Mouse (Mus musculus): ENCODE results near the gene Gfod2. TPM values are rescaled to one million over a fixed set of nuclear protein-coding genes. Genes with fewer than 3 reads are reported as not detected.

The Gfod2 gene
- polyA plus RNA-seq, 1 experiment from 2014 or later, result 10.9 TPM

GRCm38 (mm10) chr8:105757796-105758276 is 628 bp downstream of the Gfod2 start:
- peaks cover 11% of the 10 kb centered on the region for H3K4me1 ChIP-seq (replicated peaks)
- peak overlapping the region; percentile 93 for H3K9ac ChIP-seq
- WGBS, result 3% methylated on average over 12 of the region's 12 CpGs
- H3K4me3 ChIP-seq, result peak overlapping the region; percentile 99
- ATAC-seq (ENCODE audit: insufficient number of reproducible peaks, low FRiP score), result peak; percentile 19
- peak overlapping the region; percentile 78; the same call in 1 of the 2 replicates for H3K27ac ChIP-seq (ENCODE audit: poor library complexity, severe bottlenecking)
- no peaks in the 10 kb centered on the region for H3K36me3 ChIP-seq
- no peaks in the 10 kb centered on the region for H3K27me3 ChIP-seq (replicated peaks)
- H3K9me3 ChIP-seq (replicated peaks), result no peaks in the 10 kb centered on the region
- peak overlapping the region; percentile 79 for H3K4me2 ChIP-seq

GRCm38 (mm10) chr8:105754688-105755087 is 3.8 kb downstream of the Gfod2 start:
- no peaks in the 10 kb centered on the region for H3K9me3 ChIP-seq (replicated peaks)
- H3K27ac ChIP-seq (ENCODE audit: poor library complexity, severe bottlenecking), result no peak overlapping the region
- no peaks in the 10 kb centered on the region for H3K27me3 ChIP-seq (replicated peaks)
- H3K4me1 ChIP-seq (replicated peaks), result peaks cover 26% of the 10 kb centered on the region
- no peak overlapping the region for H3K4me2 ChIP-seq
- no peak overlapping the region for H3K9ac ChIP-seq
- ATAC-seq (ENCODE audit: insufficient number of reproducible peaks, low FRiP score), result no peak
- 61% methylated on average over 2 of the region's 2 CpGs for WGBS
- no peak overlapping the region for H3K4me3 ChIP-seq
- H3K36me3 ChIP-seq, result no peaks in the 10 kb centered on the region

- Histone ChIP-seq H3K4me3 (no peak overlapping the region), H3K36me3 (no peaks in the 10 kb centered on the region), H3K4me2 (no peak overlapping the region), H3K27me3 (replicated peaks) (no peaks in the 10 kb centered on the region), H3K9ac (no peak overlapping the region), H3K9me3 (replicated peaks) (no peaks in the 10 kb centered on the region), H3K4me1 (replicated peaks) (peaks cover 28% of the 10 kb centered on the region), H3K27ac (ENCODE audit: poor library complexity, severe bottlenecking) (no peak overlapping the region)
- ATAC-seq (ENCODE audit: insufficient number of reproducible peaks, low FRiP score), result no peak
- 71% methylated on average over 2 of the region's 2 CpGs for WGBS
Measured at GRCm38 (mm10) chr8:105753916-105754315, 4.5 kb downstream of the Gfod2 start.

- Histone ChIP-seq H3K9me3 (replicated peaks) (no peaks in the 10 kb centered on the region), H3K4me2 (peak overlapping the region; percentile 54), H3K27ac (ENCODE audit: poor library complexity, severe bottlenecking) (peak overlapping the region; percentile 63), H3K9ac (0 out of 2 replicates have a peak overlapping the region, but pooled peaks have one; percentile 2), H3K36me3 (0 out of 2 replicates have a peak, but pooled peaks cover 3% of the 10 kb centered on the region), H3K4me1 (replicated peaks) (peaks cover 29% of the 10 kb centered on the region), H3K27me3 (replicated peaks) (no peaks in the 10 kb centered on the region), H3K4me3 (peak overlapping the region; percentile 17; the same call in 1 of the 2 replicates)
- 6% methylated on average over 11 of the region's 11 CpGs for WGBS
- ATAC-seq (ENCODE audit: insufficient number of reproducible peaks, low FRiP score), result peak; percentile 69
Measured at GRCm38 (mm10) chr8:105750606-105751005, 7.9 kb downstream of the Gfod2 start.

GRCm38 (mm10) chr8:105743301-105743700 is 15.2 kb downstream of the Gfod2 start:
- no peaks in the 10 kb centered on the region for H3K27me3 ChIP-seq (replicated peaks)
- 0 out of 2 replicates have a peak, but pooled peaks cover 3% of the 10 kb centered on the region for H3K36me3 ChIP-seq
- H3K27ac ChIP-seq (ENCODE audit: poor library complexity, severe bottlenecking), result no peak overlapping the region
- no peak overlapping the region for H3K9ac ChIP-seq
- WGBS, result 74% methylated on average over 4 of the region's 4 CpGs
- no peaks in the 10 kb centered on the region for H3K9me3 ChIP-seq (replicated peaks)
- no peak overlapping the region for H3K4me3 ChIP-seq
- peaks cover 18% of the 10 kb centered on the region for H3K4me1 ChIP-seq (replicated peaks)
- H3K4me2 ChIP-seq, result no peak overlapping the region
- ATAC-seq (ENCODE audit: insufficient number of reproducible peaks, low FRiP score), result no peak

GRCm38 (mm10) chr8:105739216-105739615 is 19.2 kb downstream of the Gfod2 start:
- 85% methylated on average over 5 of the region's 5 CpGs for WGBS
- no peaks in the 10 kb centered on the region for H3K9me3 ChIP-seq (replicated peaks)
- no peak overlapping the region for H3K4me3 ChIP-seq
- H3K36me3 ChIP-seq, result no peaks in the 10 kb centered on the region
- H3K27me3 ChIP-seq (replicated peaks), result no peaks in the 10 kb centered on the region
- H3K4me2 ChIP-seq, result no peak overlapping the region
- no peak overlapping the region for H3K27ac ChIP-seq (ENCODE audit: poor library complexity, severe bottlenecking)
- no peak overlapping the region for H3K9ac ChIP-seq
- H3K4me1 ChIP-seq (replicated peaks), result 0 out of 2 replicates have a peak, but pooled peaks cover 8% of the 10 kb centered on the region
- no peak for ATAC-seq (ENCODE audit: insufficient number of reproducible peaks, low FRiP score)

GRCm38 (mm10) chr8:105732186-105732585 is 26.3 kb downstream of the Gfod2 start:
- Histone ChIP-seq H3K4me2 (no peak overlapping the region), H3K9ac (no peak overlapping the region), H3K36me3 (peaks cover 11% of the 10 kb centered on the region), H3K9me3 (replicated peaks) (no peaks in the 10 kb centered on the region), H3K4me3 (no peak overlapping the region), H3K27ac (ENCODE audit: poor library complexity, severe bottlenecking) (no peak overlapping the region), H3K4me1 (replicated peaks) (peaks cover 7% of the 10 kb centered on the region; the same call in 1 of the 2 replicates), H3K27me3 (replicated peaks) (no peaks in the 10 kb centered on the region)
- no peak for ATAC-seq (ENCODE audit: insufficient number of reproducible peaks, low FRiP score)
- 86% methylated on average over 5 of the region's 5 CpGs for WGBS

GRCm38 (mm10) chr8:105727397-105728124 is 30.9 kb downstream of the Gfod2 start:
- Histone ChIP-seq H3K27ac (ENCODE audit: poor library complexity, severe bottlenecking) (peak overlapping the region; percentile 71), H3K4me1 (replicated peaks) (peaks cover 7% of the 10 kb centered on the region; the same call in 1 of the 2 replicates), H3K4me2 (no peak overlapping the region), H3K4me3 (no peak overlapping the region), H3K27me3 (replicated peaks) (no peaks in the 10 kb centered on the region), H3K9me3 (replicated peaks) (no peaks in the 10 kb centered on the region), H3K36me3 (peaks cover 36% of the 10 kb centered on the region), H3K9ac (0 out of 2 replicates have a peak overlapping the region, but pooled peaks have one; percentile 25)
- ATAC-seq (ENCODE audit: insufficient number of reproducible peaks, low FRiP score), result peak; percentile 87
- 68% methylated on average over 18 of the region's 18 CpGs for WGBS

- no peaks in the 10 kb centered on the region for H3K9me3 ChIP-seq (replicated peaks)
- peaks cover 7% of the 10 kb centered on the region; the same call in 1 of the 2 replicates for H3K4me1 ChIP-seq (replicated peaks)
- no peak overlapping the region for H3K4me3 ChIP-seq
- H3K27me3 ChIP-seq (replicated peaks), result no peaks in the 10 kb centered on the region
- no peak overlapping the region for H3K9ac ChIP-seq
- peaks cover 32% of the 10 kb centered on the region for H3K36me3 ChIP-seq
- WGBS, result 70% methylated on average over 5 of the region's 5 CpGs
- H3K4me2 ChIP-seq, result no peak overlapping the region
- H3K27ac ChIP-seq (ENCODE audit: poor library complexity, severe bottlenecking), result no peak overlapping the region
- no peak for ATAC-seq (ENCODE audit: insufficient number of reproducible peaks, low FRiP score)
Measured at GRCm38 (mm10) chr8:105725726-105726125, 32.7 kb downstream of the Gfod2 start.

- Histone ChIP-seq H3K4me1 (replicated peaks) (peaks cover 4% of the 10 kb centered on the region; the same call in 1 of the 2 replicates), H3K4me3 (no peak overlapping the region), H3K27ac (ENCODE audit: poor library complexity, severe bottlenecking) (no peak overlapping the region), H3K9ac (no peak overlapping the region), H3K4me2 (no peak overlapping the region), H3K36me3 (peaks cover 31% of the 10 kb centered on the region), H3K9me3 (replicated peaks) (no peaks in the 10 kb centered on the region), H3K27me3 (replicated peaks) (no peaks in the 10 kb centered on the region)
- ATAC-seq (ENCODE audit: insufficient number of reproducible peaks, low FRiP score), result no peak
- 82% methylated on average over 9 of the region's 9 CpGs for WGBS
Measured at GRCm38 (mm10) chr8:105722861-105723260, 35.6 kb downstream of the Gfod2 start.

GRCm38 (mm10) chr8:105719637-105720036 is 38.8 kb downstream of the Gfod2 start:
- H3K9ac ChIP-seq, result no peak overlapping the region
- no peak overlapping the region for H3K27ac ChIP-seq (ENCODE audit: poor library complexity, severe bottlenecking)
- no peaks in the 10 kb centered on the region for H3K9me3 ChIP-seq (replicated peaks)
- peaks cover 19% of the 10 kb centered on the region for H3K36me3 ChIP-seq
- H3K4me1 ChIP-seq (replicated peaks), result no peaks in the 10 kb centered on the region
- no peak overlapping the region for H3K4me3 ChIP-seq
- no peak overlapping the region for H3K4me2 ChIP-seq
- 84% methylated on average over 4 of the region's 4 CpGs for WGBS
- H3K27me3 ChIP-seq (replicated peaks), result no peaks in the 10 kb centered on the region
- ATAC-seq (ENCODE audit: insufficient number of reproducible peaks, low FRiP score), result no peak

All from heart, embryonic 12.5 days (tissue).